Mouse (Mus musculus) urinary bladder, postnatal 4 days (tissue): ENCODE data around the gene Gm3558.
"Not testable (repeated sequence)": the region's sequence is repeated elsewhere in the genome, so short reads cannot be mapped to it uniquely, and the experiment has no call there.

ENCODE experiments used
- DNase-seq, 2 experiments: peaks; one replicate each; pipeline ENCODE4 v3.0.0; 2021 to 2022; ENCODE audit warnings: low spot score in 2 of 2

The Gm3558 gene

GRCm38 (mm10) chr14:7568382-7568781, at the start of gene Gm3558:
Gene Gm3558, minus strand, starts transcription at chr14:7568566.
- not testable (repeated sequence) for DNase-seq

- not testable (repeated sequence) for DNase-seq
These were observed 27.1 kb upstream of the Gm3558 start, which contains the start of gene Gm10338 for GRCm38 (mm10) chr14:7595492-7595891. Gene Gm10338, minus strand, starts transcription at chr14:7595592.

GRCm38 (mm10) chr14:7567890-7568289, 476 bp downstream of the Gm3558 start:
- DNase-seq, result not testable (repeated sequence)

- not testable (repeated sequence) for DNase-seq
These were observed 1.1 kb downstream of the Gm3558 start for GRCm38 (mm10) chr14:7567266-7567665.
